Mouse (Mus musculus): Measurements from ENCODE around the gene Sval1. TPM values are rescaled to one million over a fixed set of nuclear protein-coding genes. Genes with fewer than 3 reads are reported as not detected.

Gene Sval1
- not detected in 2 replicates for polyA plus RNA-seq (2015; fragmentation: Nextera tagmentation; extraction: Ambion mirVana)

DNA sequence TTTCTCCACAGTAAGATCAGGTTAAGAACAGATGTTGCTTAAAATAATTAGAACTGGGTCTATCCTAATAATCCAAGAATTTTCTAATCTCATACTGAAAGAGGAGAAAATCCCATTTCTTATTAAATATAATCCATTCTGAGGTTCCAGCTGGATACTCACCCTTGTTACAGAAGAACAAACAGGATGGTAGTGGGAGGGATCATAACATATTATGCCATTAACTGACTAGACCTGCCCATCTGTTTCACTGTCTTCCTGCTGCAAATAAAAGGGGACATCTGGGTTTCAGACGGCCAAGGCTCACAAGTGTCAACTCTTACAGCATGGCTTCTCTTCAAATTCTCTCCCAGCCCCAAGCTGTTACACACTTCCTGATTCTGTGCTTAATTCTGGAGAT, at the start of gene Sval1:
Gene Sval1 (plus strand): TSS at position 301 of the 400 bp plus-strand sequence.
- ATAC-seq (ENCODE audit: low read depth) = no peak
- no peaks in the 10 kb centered on the region for H3K36me3 ChIP-seq

GRCm38 (mm10) chr6:41911625-41912024, 39.8 kb upstream of the Sval1 start:
- Histone ChIP-seq H3K27me3 (no peaks in the 10 kb centered on the region), H3K27ac (no peak overlapping the region), H3K4me3 (replicated peaks) (no peak overlapping the region), H3K4me1 (replicated peaks) (no peaks in the 10 kb centered on the region), H3K9me3 (replicated peaks) (no peaks in the 10 kb centered on the region; the same call in 1 of the 2 replicates), H3K9ac (no peak overlapping the region), H3K4me2 (no peak overlapping the region), H3K36me3 (no peaks in the 10 kb centered on the region)
- 58% methylated on average over 5 of the region's 5 CpGs for WGBS (ENCODE audit: insufficient replicate concordance)
- DNase-seq = no peak
- no peak for ATAC-seq (ENCODE audit: low read depth)

More for the DNA sequence above, at the start of gene Sval1:
- H3K9me3 ChIP-seq (replicated peaks) = no peaks in the 10 kb centered on the region
- DNase-seq = no peak
- no peak within 1 kb of the TSS for H3K9ac ChIP-seq
- no peaks in the 10 kb centered on the region for H3K4me1 ChIP-seq (replicated peaks)
- H3K27me3 ChIP-seq = no peaks in the 10 kb centered on the region
- H3K27ac ChIP-seq = no peak within 1 kb of the TSS
- H3K4me3 ChIP-seq (replicated peaks) = no peak within 1 kb of the TSS
- H3K4me2 ChIP-seq = no peak within 1 kb of the TSS
- WGBS (ENCODE audit: insufficient replicate concordance) = 62% methylated on average over 1 of the region's 1 CpGs

- Histone ChIP-seq H3K9ac (no peak overlapping the region), H3K36me3 (no peaks in the 10 kb centered on the region), H3K27me3 (no peaks in the 10 kb centered on the region), H3K9me3 (replicated peaks) (no peaks in the 10 kb centered on the region), H3K27ac (no peak overlapping the region), H3K4me3 (replicated peaks) (no peak overlapping the region), H3K4me2 (no peak overlapping the region), H3K4me1 (replicated peaks) (no peaks in the 10 kb centered on the region)
- ATAC-seq (ENCODE audit: low read depth) (no peak), DNase-seq (no peak)
- WGBS (ENCODE audit: insufficient replicate concordance) = 70% methylated on average over 2 of the region's 2 CpGs
Measured at GRCm38 (mm10) chr6:41914883-41915282, 36.5 kb upstream of the Sval1 start.

DNA sequence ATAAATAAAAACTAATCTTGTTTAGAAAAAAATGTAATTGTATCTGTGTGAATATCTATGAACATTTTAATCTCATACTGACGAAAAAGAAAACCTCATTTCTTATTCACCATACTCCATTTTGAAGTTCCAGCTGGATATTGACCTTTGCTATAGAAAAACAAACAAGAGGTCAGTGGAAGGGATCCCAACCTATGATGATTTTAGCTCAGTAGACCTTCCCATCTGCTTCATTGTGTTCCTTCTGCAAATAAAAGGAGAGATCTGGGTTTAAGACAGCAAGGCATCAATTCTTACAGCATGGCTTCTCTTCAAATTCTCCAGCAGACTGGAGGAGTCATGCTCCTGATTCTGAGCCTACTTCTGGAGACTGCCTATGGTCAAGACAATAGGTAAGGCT, 16.4 kb downstream of the Sval1 start, which contains the start of gene Sval3:
Gene Sval3 (plus strand): TSS at position 301 of the 400 bp plus-strand sequence.
- Histone ChIP-seq H3K9me3 (replicated peaks) (no peaks in the 10 kb centered on the region), H3K9ac (no peak within 1 kb of the TSS), H3K27me3 (no peaks in the 10 kb centered on the region), H3K36me3 (no peaks in the 10 kb centered on the region), H3K4me2 (no peak within 1 kb of the TSS), H3K27ac (no peak within 1 kb of the TSS), H3K4me3 (replicated peaks) (no peak within 1 kb of the TSS), H3K4me1 (replicated peaks) (no peaks in the 10 kb centered on the region)
- ATAC-seq (ENCODE audit: low read depth) (no peak), DNase-seq (no peak)
- WGBS (ENCODE audit: insufficient replicate concordance) = 42% methylated on average over 1 of the region's 1 CpGs

Other genes with a start within 250 kb of the Sval1 start
- 237 and 259 TPM in 2 replicates for gene Kel, start 247.3 kb upstream of the Sval1 start, polyA plus RNA-seq (2015; fragmentation: Nextera tagmentation; extraction: Ambion mirVana)
- not detected in 2 replicates for gene Olfr459, start 176.5 kb upstream of the Sval1 start, polyA plus RNA-seq (2015; fragmentation: Nextera tagmentation; extraction: Ambion mirVana)
- gene Pip, start 104.1 kb upstream of the Sval1 start, polyA plus RNA-seq (2015; fragmentation: Nextera tagmentation; extraction: Ambion mirVana) = not detected in 2 replicates
- gene Sval2, start 98.6 kb upstream of the Sval1 start, polyA plus RNA-seq (2015; fragmentation: Nextera tagmentation; extraction: Ambion mirVana) = not detected in 2 replicates
- gene Sval3, start 16.5 kb downstream of the Sval1 start, polyA plus RNA-seq (2015; fragmentation: Nextera tagmentation; extraction: Ambion mirVana) = not detected in 2 replicates
- not detected in 2 replicates for gene Sva, start 86.8 kb downstream of the Sval1 start, polyA plus RNA-seq (2015; fragmentation: Nextera tagmentation; extraction: Ambion mirVana)
- gene Tas2r139, start 189.3 kb downstream of the Sval1 start, polyA plus RNA-seq (2015; fragmentation: Nextera tagmentation; extraction: Ambion mirVana) = not detected in 2 replicates